Mouse (Mus musculus): ENCODE data around the gene Gm21962.

Gene Gm21962

DNA sequence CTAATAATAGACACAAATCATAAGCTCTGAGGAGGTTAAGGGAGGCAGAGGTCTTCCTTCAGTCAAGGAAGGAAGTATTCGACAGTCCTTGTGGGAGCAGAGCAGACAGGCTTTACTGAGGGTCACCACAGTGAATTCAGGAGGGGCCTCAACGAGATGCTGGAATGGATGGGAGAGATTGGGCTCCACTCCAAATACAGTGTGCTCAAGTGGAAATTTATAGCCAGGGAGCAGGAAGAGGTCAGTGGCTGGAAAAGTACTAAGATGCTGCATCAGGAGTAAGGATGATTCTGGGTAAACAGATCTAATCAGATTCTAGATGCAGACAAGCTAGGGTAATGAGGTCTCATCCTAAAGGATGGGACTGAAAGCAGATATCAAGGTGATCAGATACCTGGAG lies 44.6 kb downstream of the Gm21962 start:
- DNase-seq (ENCODE audit: extremely low read depth, low read depth, low spot score), result no peak

DNA sequence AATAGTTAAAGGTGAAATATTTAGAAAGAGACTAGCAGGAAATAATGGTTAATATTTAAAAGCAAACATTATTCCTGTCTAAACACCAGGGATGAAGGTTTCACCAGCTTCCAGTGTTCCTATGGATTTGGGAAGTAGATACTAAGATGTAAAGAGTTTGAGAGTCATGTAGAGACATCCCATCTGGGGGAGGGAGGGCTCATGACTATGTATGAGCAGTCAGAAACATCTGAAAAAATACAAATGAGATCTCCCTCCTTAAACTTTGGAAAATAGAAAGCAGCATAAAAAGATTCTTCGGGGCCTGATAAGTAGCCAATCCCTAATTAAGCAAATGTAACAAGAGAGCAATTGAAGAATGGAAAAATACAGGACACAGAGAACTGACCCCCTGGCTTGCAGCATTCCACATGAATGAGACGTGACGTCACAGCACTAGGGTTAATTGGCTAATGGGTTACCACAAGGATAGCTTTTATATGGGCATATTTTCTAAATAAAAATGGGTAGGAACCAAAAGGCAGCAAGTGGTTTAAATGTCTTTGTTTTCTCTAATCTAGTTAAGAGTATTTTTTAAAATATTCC lies 45.3 kb downstream of the Gm21962 start:
- no peak for DNase-seq (ENCODE audit: extremely low read depth, low read depth, low spot score)
